Mouse (Mus musculus) layer of hippocampus, adult 9-10 months (tissue): ENCODE measurements around the gene Stard13.

Source experiments
- DNase-seq: peaks from one replicate; pipeline ENCODE4 v3.0.0; 2022; ENCODE audit warnings: low spot score

Gene Stard13

DNA sequence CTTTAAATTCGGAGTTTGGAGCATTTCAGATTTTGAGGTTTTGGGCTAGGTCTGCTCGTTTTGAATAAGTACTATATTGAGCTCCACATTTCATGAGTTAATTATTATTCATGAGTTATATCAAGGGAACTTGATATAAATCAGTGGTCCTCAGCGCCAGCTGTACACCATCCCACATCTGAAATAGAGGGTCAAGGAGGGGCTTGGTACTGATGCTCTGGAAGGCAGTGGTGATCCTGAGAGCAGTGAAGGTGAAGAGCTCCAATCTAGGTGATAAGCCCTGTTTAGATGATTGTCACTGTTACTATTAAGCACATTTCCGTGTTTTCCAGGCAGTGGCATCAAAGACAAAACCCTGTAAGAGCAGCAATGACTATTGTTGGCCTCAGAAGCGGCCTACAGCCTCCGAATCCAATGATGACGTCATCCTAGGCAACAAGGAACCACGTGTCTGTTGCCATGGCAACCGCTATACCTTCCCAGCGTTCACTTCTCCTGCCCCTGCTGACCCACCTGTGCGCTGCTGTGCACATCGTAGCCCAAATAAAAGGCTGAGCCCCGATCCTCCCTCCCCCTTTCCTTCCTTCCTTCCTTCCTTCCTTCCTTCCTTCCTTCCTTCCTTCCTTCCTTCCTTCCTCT lies 5.2 kb downstream of the Stard13 start:
- no peak for DNase-seq

DNA sequence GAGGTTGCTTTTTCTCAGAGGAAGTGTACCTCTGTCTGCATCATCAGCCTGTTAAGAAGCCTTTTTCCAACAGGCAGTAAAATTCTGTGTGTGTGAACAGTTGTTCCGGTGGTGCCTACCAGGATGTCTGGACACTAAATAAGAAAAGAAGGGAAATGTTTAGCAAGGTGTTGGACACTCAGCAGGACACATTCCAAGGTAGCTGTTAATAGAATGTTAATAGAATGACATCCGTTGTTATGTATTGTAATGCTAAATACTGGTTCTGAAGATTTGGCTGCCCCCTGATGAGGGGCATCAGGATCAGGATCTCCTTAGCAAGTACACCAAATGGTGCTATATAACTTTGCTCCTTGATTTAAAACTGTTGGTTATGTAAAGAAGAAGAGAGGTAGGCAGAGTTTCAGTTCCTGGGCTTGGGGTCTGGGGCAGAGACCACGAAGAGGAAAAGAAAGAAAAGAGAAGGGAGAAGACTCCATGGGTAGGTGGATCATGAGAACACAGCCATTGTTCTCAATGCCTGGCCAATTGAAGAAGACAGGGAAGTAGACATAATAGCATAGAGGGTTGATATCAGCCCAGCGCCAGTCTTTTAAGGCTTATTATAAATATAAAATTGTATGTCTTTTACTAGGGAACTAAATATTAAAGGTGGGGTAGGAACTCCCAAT lies 9.8 kb downstream of the Stard13 start:
- no peak for DNase-seq

DNA sequence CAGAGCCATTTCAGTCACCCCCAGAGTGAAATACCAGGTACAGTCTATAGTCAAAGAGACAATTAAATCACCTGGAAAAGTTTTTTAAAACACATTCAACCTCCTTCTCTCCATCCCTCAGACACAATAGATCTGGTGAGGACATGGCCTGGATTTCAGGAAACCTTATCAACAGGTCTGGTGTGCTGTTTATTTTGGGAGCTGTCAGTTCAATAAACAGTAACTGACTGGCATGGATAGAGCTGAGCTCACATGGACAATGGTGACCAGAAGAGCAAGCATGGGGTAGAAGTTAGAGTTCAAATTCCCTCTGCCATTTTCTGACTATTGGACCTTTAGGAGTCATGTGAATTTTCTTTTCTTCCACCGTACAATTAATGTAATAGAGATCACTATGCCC lies 10.8 kb downstream of the Stard13 start:
- no peak for DNase-seq

DNA sequence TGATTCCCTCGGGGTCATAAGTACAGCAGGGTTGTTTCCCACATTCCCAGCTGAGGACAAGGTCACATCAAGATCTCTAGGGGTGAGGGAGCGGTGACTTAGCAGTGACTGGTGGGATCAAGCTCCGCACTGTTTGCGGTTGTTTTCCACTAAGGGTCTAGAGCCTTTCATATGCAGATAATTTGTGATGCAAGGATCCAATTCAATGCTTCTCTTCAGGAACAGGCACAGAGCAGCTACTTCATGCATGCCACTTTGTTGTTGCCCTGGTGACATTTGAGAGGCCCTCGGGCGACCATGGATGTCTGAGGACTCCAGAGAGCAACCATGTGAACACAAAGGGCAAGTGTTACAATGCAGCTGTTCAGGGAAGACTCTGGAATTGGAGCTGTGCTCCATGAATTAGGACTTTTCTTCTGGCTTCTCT lies 14.9 kb downstream of the Stard13 start:
- no peak for DNase-seq

DNA sequence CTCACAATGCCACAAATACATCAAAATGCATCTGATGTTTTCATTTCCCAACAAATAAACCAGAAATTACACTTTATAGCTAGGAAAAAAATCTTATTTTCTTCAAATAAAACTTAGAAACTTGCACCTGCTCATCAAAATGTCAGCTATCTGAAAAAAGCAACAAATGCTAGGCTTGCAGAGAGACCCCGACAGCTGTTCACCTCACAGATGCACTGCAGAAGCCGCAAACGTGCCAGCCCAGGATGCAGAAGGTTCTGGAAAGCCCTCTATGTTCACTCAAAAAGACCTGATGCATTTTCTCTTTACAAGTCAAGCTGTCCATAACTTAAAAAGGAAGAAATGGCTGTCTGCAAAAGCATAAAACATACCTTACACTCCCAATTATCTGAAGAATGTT lies 20.5 kb downstream of the Stard13 start:
- no peak for DNase-seq

DNA sequence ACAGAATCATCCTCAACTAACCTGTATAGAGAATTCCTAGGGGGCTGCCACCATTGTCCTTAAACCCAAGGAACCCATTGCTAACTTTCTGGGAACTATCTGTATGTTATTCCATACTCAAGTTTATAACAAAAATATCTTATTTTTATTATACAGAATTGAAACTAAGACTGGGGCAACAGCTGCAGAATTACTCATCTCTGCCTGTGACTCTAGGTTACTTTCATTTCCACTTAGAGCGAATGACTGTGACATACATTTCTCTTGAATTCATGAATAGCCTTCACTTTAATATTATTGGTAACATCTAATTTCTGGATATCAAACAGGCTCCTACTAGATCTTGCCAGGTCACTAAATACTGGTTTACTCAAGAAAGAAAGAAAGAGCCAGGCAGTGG lies 22.8 kb downstream of the Stard13 start:
- DNase-seq, result no peak

DNA sequence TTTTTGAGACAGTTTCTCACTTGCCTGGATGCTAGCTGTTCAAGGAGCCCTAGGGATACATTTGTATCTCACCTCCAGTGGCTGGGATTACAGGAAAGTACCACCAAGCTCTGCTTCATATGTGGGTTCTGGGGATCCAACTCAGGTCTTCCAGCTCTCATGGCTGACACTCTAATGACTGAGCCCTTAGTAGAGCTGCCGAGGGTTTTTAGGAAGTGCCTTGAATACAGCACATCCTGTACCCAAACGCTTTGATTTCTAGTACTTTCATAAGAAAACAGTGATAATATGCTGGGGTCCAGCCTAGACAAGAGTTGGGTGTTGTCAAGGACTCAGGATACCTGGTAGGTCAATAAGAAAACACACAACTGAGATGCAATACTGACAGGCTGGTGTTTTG lies 23.6 kb downstream of the Stard13 start:
- DNase-seq, result no peak

DNA sequence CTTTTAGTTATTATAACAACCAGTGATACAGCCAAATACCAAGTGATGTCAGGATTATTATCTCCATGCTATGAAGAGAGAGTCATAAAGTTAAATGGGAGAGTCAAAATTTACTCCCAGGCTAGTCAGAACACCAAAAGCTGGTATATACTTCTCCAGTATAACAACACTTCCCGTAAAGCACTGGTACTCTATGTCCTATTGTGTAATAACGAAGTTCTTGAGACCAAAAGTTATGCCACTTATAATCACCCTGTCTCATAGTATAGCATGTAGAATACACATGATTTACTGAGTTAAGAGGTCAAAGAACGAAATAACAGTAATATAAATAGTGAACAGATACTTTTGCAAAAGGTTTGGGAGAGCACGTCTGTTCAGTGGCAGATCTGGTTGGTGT lies 28.6 kb downstream of the Stard13 start:
- no peak for DNase-seq

DNA sequence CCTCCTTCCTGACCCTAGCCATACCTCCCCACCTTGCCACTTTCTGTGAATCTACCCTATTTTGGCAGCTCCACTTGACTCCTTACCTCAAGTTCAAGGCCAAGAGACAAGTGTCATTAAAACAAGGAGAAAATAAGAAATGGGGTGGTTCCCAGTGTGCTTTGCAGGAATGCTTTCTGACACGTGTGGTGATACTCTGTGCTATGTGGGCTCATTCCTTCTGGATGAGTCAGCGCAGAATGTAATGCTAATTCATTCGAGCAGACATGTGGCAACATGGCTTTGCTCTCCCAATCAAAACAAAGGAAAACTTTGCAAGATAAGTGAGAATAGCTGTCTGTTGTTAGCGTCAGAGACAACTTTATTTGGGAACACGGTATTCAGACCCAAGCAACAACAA lies 30.7 kb downstream of the Stard13 start:
- no peak for DNase-seq

DNA sequence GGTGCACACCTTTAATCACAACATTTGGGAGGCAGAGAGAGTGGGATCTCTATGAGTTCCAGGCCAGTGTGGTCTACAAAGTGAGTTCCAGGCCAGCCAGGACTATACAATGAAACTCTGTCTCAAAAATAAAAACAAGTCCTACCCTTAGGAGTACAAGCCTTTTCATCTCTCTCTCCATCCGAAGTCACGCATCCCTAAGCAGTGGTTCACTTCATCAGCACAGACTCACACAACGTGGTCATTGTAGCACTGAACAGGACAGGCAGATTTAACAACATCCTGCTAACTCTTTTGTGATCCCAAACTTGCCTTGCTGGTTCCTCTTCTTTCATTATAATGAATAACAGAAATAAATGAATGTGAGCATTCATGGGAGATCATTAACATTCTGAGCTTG lies 32.4 kb downstream of the Stard13 start:
- DNase-seq, result no peak

DNA sequence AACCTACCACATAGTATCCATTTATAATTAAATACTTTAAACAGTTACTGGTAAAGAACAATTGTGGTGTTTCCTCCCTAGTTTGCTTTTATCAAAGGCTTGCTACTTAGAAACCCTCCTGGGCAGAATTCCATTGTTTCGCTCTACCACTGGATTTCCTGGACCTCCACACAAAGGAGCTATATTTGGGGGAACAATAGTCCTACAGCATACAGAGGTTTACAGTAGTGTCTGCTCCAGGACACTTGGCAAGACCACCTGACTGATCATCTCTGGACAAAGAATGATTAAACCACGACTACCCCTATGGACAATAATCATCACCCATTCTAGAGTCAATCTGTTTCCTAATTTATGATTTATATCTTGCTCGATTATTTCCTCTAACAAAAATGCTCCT lies 34.4 kb downstream of the Stard13 start:
- DNase-seq, result no peak

DNA sequence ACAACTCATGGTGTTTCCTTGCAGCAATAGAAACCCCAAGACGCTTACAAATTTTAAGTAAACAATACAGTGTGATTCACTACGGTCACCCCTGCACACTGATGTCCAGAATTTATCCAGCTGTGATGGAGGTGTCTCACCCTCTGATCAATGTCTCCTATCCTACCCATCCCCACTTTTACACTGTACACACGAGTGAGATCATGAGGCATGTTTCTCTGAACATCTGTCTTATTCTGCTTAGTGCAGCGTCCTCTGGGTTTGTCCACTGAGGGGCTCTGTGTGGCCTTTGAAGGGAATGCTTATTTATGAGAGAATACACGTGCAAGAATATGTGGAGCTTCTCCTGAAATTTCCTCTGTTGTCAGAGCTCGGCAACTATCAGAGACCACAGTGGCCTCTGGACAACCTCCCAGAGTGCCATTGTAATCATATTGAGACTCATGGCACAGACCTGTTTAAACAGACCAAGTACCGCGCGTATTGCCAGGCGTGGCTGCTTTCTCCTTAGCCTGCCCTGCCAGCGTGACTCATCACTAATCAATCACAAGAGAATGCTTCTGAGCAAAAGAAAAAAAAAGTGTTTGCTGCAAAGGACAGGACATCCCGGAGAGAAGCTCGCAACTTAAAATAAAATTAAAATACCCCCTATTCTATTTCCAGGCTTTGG lies 36.9 kb downstream of the Stard13 start:
- DNase-seq, result no peak

DNA sequence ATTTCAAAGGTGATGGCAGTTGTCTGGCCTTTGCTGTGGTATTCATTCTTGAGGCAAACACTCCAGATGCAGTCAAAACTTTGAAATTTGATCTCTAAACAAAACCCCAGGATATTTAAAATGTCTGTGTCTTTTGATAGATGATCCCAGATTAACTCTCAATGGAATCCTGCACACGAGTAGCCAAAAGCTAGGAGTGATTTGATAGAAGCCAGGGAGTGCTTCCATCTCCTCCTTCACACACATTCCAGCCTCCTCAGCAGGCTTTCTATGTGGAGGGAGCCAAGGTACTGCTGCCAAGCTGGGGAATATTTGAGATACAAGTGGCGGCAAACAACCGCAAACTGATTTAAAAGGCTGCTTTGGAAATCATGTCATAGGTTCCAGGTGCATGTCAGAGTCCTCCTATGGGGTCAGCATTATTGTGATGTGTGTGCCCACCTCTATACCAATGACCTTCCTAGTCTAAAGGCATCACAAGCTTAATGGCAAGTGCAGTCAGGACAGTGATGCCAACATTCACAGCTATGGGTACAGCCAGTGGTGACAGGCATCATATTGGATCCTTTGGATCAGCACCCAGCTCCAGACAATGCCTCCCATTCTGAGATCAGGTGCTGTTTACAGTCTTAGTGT lies 39.6 kb downstream of the Stard13 start:
- DNase-seq, result no peak

DNA sequence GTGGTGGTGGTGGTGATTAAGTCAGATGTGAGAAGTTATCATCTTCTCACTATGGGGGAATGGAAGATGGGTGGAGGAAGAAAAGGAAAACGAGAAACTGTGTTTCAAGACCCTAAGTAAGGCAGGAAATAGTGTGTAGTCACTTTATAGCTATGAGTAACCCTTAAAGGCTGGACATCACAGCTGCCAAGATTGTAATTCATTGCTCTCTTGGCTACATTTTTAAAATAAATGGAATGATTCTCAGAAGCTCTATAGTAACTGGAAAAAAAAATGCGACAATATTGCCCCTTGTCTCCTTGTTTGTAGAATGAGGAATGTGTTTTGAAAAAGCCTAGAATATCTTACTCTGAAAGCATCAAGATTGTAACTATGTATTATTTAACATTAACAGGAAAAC lies 41.4 kb downstream of the Stard13 start:
- DNase-seq, result no peak

DNA sequence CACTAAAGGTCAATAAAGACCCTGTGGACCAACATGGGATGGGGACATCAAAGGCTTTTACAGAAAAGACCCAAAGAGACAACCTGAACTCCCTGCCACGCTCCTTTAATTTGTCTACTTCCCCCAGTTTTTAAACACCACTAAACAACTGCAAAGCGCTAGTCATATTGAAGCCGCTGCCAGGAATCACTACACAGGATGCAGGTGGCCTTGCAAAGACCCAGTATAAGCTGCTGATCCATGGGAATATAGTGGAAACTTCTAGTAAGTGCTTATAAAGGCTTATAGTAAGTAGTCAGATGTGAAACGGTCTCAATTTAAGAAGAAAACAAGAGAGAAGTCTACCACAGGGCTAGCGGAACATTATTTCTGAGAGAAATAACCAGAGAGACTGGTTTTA lies 42.9 kb downstream of the Stard13 start:
- DNase-seq, result no peak

DNA sequence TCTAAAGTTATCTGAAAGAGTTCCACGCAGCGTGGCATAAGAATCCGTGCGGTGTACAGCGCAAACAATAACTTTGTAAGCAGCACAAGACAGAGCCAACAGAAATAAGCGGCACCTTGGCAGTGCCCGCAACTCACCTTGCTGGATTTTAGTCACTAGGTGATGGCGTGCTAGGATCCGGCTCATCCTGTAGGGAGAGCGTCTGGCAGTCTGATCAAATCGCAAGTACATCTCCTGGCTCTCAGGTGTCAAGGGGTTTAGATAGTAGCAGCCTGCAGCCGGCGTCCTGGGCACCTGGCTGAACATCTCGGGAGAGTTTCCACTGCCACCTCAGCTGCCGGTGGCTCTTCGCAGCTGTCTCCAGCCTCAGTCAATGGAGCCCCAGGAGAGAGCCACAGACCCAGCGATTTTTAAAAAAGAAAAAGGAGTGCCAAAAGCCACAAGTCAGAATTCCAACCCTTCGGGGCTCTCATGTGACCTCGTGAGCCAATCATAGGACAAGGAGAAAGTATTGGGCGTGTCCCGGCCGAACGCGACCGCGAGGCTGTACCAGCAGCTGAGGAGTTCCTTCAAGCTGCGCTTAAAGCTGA lies 43.8 kb downstream of the Stard13 start:
- no peak for DNase-seq

DNA sequence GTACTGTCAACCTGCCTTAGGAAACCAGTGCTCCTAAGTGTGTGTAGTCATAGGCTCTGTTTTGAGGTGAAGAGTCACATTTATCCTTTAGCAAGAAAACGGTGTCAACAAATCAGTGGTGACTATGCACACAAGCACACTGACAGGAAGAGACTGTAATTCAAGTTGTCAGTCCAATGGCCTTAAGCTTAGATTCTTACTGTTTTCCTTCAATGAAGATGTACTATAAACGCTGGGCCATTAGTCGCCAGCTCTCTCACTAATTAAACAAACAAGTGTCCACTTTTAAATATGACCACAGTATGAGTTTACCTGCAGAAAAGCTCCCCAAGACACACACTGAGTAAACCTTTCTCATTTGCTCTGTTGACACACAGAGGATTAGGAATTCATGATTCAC lies 44.3 kb downstream of the Stard13 start:
- DNase-seq, result no peak

DNA sequence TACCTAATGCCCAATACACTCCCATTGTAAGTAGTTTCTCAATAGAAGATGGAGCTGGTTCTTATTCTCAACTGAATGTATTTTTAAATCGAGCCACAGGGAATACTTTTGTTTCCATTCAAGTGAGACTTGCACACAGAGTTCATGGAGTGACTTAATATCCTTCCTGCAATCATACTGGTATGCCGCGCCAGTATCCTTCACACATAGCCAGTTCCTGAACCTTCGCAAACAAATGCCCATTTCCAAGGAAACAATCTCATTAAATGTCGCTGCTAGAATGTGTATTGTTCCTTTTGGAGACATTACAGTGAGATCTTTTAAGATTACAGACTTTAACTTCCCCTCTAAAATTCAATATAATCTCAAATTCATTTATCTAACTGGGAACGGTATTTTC lies 45.0 kb downstream of the Stard13 start:
- no peak for DNase-seq

DNA sequence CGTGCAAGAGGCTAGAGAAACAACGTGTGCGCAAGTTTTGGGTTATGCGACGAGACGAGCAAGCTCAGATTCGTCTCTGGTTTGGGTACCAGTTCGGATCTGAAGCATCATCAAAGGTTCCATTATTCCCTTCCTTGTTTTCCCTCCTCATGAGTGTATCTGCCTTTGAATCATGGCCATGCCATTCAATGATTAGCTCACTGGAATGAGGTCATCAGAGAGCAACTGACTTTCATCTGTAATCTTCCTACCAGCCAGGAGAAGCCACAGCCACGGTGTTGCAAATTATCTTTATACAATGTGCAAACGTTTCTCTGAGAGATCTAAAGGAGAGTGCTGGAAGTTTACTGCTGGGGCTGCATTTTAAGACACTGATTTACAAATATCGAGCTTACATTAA lies 46.3 kb downstream of the Stard13 start:
- no peak for DNase-seq

DNA sequence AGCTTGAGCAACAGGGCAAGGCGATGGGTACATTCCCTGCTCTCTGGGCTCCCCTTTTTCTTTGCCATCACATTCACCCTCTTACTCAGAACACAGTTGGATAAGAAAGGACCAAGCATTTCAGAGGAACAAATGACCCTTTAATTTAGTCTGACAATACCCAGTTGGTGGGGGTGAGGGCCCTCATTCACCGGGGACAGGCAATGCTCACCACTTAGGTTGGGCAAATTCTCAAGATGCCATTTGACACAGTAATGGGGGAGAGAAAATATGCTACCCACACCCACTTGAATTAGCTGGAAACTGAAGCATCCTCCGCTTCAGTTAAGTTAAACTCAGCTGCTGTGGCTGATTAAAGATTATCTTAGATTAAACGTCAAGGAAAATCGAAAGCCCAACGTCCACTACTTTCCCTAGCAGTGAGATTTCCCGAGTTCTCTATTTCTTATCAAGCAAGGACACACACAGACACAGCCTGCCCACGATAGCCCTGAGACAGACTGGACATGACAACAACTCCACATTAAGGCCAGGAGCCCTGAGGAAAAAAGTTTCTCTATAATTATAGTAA lies 48.3 kb downstream of the Stard13 start:
- DNase-seq, result no peak

DNA sequence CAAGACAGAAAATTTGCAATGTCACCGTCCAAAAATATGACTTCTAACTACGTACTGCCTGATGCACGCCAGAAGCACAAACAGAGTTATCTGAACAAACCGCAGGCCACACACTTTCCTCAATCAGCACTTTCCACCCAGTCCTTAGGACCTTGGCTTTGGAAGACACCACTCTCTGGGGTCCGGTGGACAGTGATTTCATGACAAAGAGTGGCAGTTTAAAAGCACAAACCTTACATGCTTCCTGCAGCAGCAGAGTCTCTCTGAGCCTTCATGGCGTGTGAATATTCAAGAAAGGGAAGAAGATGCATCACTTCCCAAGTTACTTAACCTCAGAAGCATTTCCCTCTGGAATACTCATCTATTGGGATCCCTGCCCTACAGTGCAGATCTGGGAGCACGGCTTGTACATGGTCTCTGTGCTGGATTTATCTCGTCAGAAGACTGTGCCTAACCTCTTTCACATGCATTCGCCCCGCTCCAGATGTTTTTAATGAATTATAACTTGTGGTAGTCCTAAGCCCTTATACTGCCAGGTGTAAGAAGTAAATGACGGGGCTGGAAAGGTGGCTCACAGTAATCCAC lies 49.9 kb downstream of the Stard13 start:
- DNase-seq, result no peak

DNA sequence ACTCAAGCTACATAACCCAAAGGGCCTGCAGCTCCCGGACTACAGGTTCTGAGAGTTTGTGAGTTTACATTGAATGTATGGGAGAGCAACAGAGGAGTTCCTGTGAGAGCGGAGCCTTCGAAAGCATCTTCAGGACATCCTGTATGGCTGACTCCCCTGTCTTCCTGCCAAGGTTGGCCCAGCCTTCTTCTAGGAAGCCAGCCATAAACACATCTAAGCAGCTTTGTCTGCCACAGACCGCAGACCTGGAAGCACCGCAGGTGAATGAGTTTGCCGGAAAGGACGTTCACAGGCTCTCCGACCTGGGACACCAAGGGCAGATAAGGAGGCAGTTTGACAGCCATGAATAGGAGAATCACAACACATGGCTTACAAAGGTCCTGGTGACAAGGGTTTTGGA lies 52.3 kb downstream of the Stard13 start:
- no peak for DNase-seq
